Mouse (Mus musculus) bone marrow macrophage, adult 2 months (primary cell): ENCODE results near the gene Eif3d.

ENCODE experiments used
- CTCF ChIP-seq: IDR thresholded peaks from 2 replicates; pipeline ENCODE4 v1.5.1; 2012; ENCODE audit warnings: low read depth, mild to moderate bottlenecking, low read length, moderate library complexity
- POLR2A ChIP-seq: IDR thresholded peaks from 2 replicates; pipeline ENCODE4 v1.6.1; 2012; ENCODE audit warnings: mild to moderate bottlenecking, low read depth, low read length, borderline replicate concordance

- TF ChIP-seq CTCF (no peak), POLR2A (no peak)
Measured at GRCm38 (mm10) chr15:77969940-77970469, 608 bp downstream of the Eif3d start.
